Mouse (Mus musculus): ENCODE measurements at regions not wholly inside any gene's neighbourhood (a gene's known extent, or its start where the extent isn't known, plus 50 kb on each side); places are given as distances from the start of the nearest gene placed in this dataset.
A peak's percentile ranks its signal among the peaks of the same experiment; 100 is the strongest.
"Not testable (repeated sequence)": the region's sequence is repeated elsewhere in the genome, so short reads cannot be mapped to it uniquely, and the experiment has no call there.

GRCm38 (mm10) chr1:83832946-83833345 is 424.9 kb upstream of the Sphkap start:
- DNase-seq (ENCODE audit: low spot score) = no peak

- DNase-seq (ENCODE audit: low spot score) = no peak
Observed at GRCm38 (mm10) chr1:83831900-83832535, 424.0 kb upstream of the Sphkap start.

- no peak for DNase-seq (ENCODE audit: low spot score)
Observed at GRCm38 (mm10) chr1:83830025-83830645, 422.1 kb upstream of the Sphkap start.

GRCm38 (mm10) chr1:83811162-83811561 is 403.2 kb upstream of the Sphkap start:
- DNase-seq (ENCODE audit: low spot score) = not testable (repeated sequence)

GRCm38 (mm10) chr1:83808432-83808831 is 400.4 kb upstream of the Sphkap start:
- DNase-seq (ENCODE audit: low spot score) = no peak

GRCm38 (mm10) chr1:83803345-83804041 is 395.5 kb upstream of the Sphkap start:
- DNase-seq (ENCODE audit: low spot score) = no peak

- DNase-seq (ENCODE audit: low spot score) = no peak
Observed at GRCm38 (mm10) chr1:83801759-83802158, 393.8 kb upstream of the Sphkap start.

GRCm38 (mm10) chr1:83796961-83797891 is 389.2 kb upstream of the Sphkap start:
- no peak for DNase-seq (ENCODE audit: low spot score)

- no peak for DNase-seq (ENCODE audit: low spot score)
Observed at GRCm38 (mm10) chr1:83777151-83777550, 369.2 kb upstream of the Sphkap start.

GRCm38 (mm10) chr1:83771160-83771559 is 363.2 kb upstream of the Sphkap start:
- no peak for DNase-seq (ENCODE audit: low spot score)

GRCm38 (mm10) chr1:83761499-83761898 is 353.5 kb upstream of the Sphkap start:
- no peak for DNase-seq (ENCODE audit: low spot score)

GRCm38 (mm10) chr1:83756866-83757265 is 348.9 kb upstream of the Sphkap start:
- no peak for DNase-seq (ENCODE audit: low spot score)

- no peak for DNase-seq (ENCODE audit: low spot score)
Observed at GRCm38 (mm10) chr1:83755336-83755735, 347.3 kb upstream of the Sphkap start.

- no peak for DNase-seq (ENCODE audit: low spot score)
Observed at GRCm38 (mm10) chr1:83752976-83753375, 345.0 kb upstream of the Sphkap start.

- no peak for DNase-seq (ENCODE audit: low spot score)
Observed at GRCm38 (mm10) chr1:83748974-83749373, 341.0 kb upstream of the Sphkap start.

GRCm38 (mm10) chr1:83748061-83748460 is 340.1 kb upstream of the Sphkap start:
- no peak for DNase-seq (ENCODE audit: low spot score)

- DNase-seq (ENCODE audit: low spot score) = no peak
Observed at GRCm38 (mm10) chr1:83747412-83747811, 339.4 kb upstream of the Sphkap start.

- DNase-seq (ENCODE audit: low spot score) = peak; percentile 41
Observed at GRCm38 (mm10) chr1:83746036-83746435, 338.0 kb upstream of the Sphkap start.

- no peak for DNase-seq (ENCODE audit: low spot score)
Observed at GRCm38 (mm10) chr1:83736428-83737117, 328.6 kb upstream of the Sphkap start.

- DNase-seq (ENCODE audit: low spot score) = no peak
Observed at GRCm38 (mm10) chr1:83731682-83732081, 323.7 kb upstream of the Sphkap start.

- DNase-seq (ENCODE audit: low spot score) = no peak
Observed at GRCm38 (mm10) chr1:83728810-83729209, 320.8 kb upstream of the Sphkap start.

- DNase-seq (ENCODE audit: low spot score) = no peak
Observed at GRCm38 (mm10) chr1:83727938-83728337, 319.9 kb upstream of the Sphkap start.
